Mouse (Mus musculus) limb, embryonic 14.5 days (tissue): ENCODE measurements at regions not wholly inside any gene's neighbourhood (a gene's known extent, or its start where the extent isn't known, plus 50 kb on each side); places are given as distances from the start of the nearest gene placed in this dataset.

Source experiments
- ATAC-seq: fragments of 200-750 bp; cut with Nextera tagmentation; 2 replicates; pipeline ENCODE4 v1.8.0; 2017; ENCODE audit warnings: low read depth, moderate number of reproducible peaks, moderate TSS enrichment; ENCODE audit not compliant: low FRiP score
- DNase-seq: peaks from one replicate; pipeline ENCODE4 v3.0.0-alpha.2; 2015; ENCODE audit warnings: low spot score
- H3K27ac ChIP-seq: fragments of 300-500 bp; sonication (generic); replicated peaks from 2 replicates; pipeline ENCODE4 v1.5.1; 2014; ENCODE audit warnings: low read depth, mild to moderate bottlenecking, low read length, moderate library complexity, mixed read lengths
- H3K27me3 ChIP-seq: fragments of 300-500 bp; sonication (generic); 2 replicates; pipeline ENCODE4 v1.6.1; 2014; ENCODE audit warnings: low read length, mixed read lengths; ENCODE audit not compliant: control insufficient read depth, insufficient read depth
- H3K36me3 ChIP-seq: fragments of 300-500 bp; sonication (generic); 2 replicates; pipeline ENCODE4 v1.6.1; 2014; ENCODE audit warnings: mild to moderate bottlenecking, low read length, moderate library complexity, mixed read lengths; ENCODE audit not compliant: control insufficient read depth, insufficient read depth
- H3K4me1 ChIP-seq: fragments of 300-500 bp; sonication (generic); 2 replicates; pipeline ENCODE4 v1.6.1; 2014; ENCODE audit warnings: antibody characterized with exemption, low read length, mixed read lengths; ENCODE audit not compliant: control insufficient read depth, insufficient read depth
- H3K4me2 ChIP-seq: fragments of 300-500 bp; sonication (generic); replicated peaks from 2 replicates; pipeline ENCODE4 v1.6.1; 2014; ENCODE audit warnings: low read depth, mild to moderate bottlenecking, low read length, moderate library complexity; ENCODE audit not compliant: severe bottlenecking
- H3K4me3 ChIP-seq: fragments of 300-500 bp; sonication (generic); replicated peaks from 2 replicates; pipeline ENCODE4 v1.5.1; 2014; ENCODE audit warnings: low read length
- H3K9ac ChIP-seq: fragments of 300-500 bp; sonication (generic); 2 replicates; pipeline ENCODE4 v1.6.1; 2014; ENCODE audit warnings: mild to moderate bottlenecking, low read depth, low read length, moderate library complexity; ENCODE audit not compliant: severe bottlenecking
- H3K9me3 ChIP-seq: fragments of 300-500 bp; sonication (generic); 2 replicates; pipeline ENCODE4 v1.6.1; 2016; ENCODE audit warnings: low read length; ENCODE audit not compliant: control insufficient read depth
- POLR2A ChIP-seq: fragments of 200-500 bp; IDR thresholded peaks from 2 replicates; pipeline ENCODE4 v1.8.0; 2012; ENCODE audit warnings: inconsistent platforms, mild to moderate bottlenecking, moderate library complexity, borderline replicate concordance; ENCODE audit not compliant: insufficient read depth, insufficient read length; ENCODE audit errors: extremely low read depth
- WGBS: fragments of 180-500 bp; shearing (Covaris S2); extraction: QIAGEN DNeasy Blood & Tissue Kit; methylation state at CpG from one replicate; pipeline ENCODE4 v1.1.7; 2014; 5-methylcytosine and 5-hydroxymethylcytosine counted together

GRCm38 (mm10) chr19:26987909-26988456 lies 102.3 kb downstream of the Gm815 start:
- Histone ChIP-seq H3K36me3 (no peaks in the 10 kb centered on the region), H3K4me1 (no peaks in the 10 kb centered on the region), H3K9me3 (no peaks in the 10 kb centered on the region), H3K27me3 (no peaks in the 10 kb centered on the region), H3K27ac (no peak overlapping the region), H3K9ac (no peak overlapping the region), H3K4me3 (no peak overlapping the region), H3K4me2 (no peak overlapping the region)
- TF ChIP-seq POLR2A = no peak
- WGBS = 79% methylated on average over 6 of the region's 6 CpGs
- no peak for DNase-seq
- ATAC-seq = no peak

- H3K36me3 ChIP-seq = no peaks in the 10 kb centered on the region
- H3K9me3 ChIP-seq = no peaks in the 10 kb centered on the region
- no peaks in the 10 kb centered on the region for H3K4me1 ChIP-seq
- WGBS = 70% methylated on average over 4 of the region's 4 CpGs
- TF ChIP-seq POLR2A = no peak
- H3K9ac ChIP-seq = no peak overlapping the region
- H3K4me2 ChIP-seq = no peak overlapping the region
- DNase-seq (no peak), ATAC-seq (no peak)
- no peak overlapping the region for H3K4me3 ChIP-seq
- no peaks in the 10 kb centered on the region for H3K27me3 ChIP-seq
- no peak overlapping the region for H3K27ac ChIP-seq
Observed at GRCm38 (mm10) chr19:26994586-26995352, 109.1 kb downstream of the Gm815 start.

GRCm38 (mm10) chr19:26999596-26999995 lies 113.9 kb downstream of the Gm815 start:
- Histone ChIP-seq H3K9ac (no peak overlapping the region), H3K9me3 (no peaks in the 10 kb centered on the region), H3K27ac (no peak overlapping the region), H3K4me2 (no peak overlapping the region), H3K27me3 (no peaks in the 10 kb centered on the region), H3K36me3 (no peaks in the 10 kb centered on the region), H3K4me3 (no peak overlapping the region), H3K4me1 (no peaks in the 10 kb centered on the region)
- DNase-seq (no peak), ATAC-seq (no peak)
- 72% methylated on average over 3 of the region's 3 CpGs for WGBS
- no peak for TF ChIP-seq POLR2A

GRCm38 (mm10) chr19:27021930-27022329 lies 136.2 kb downstream of the Gm815 start:
- DNase-seq (no peak), ATAC-seq (no peak)
- Histone ChIP-seq H3K9me3 (no peaks in the 10 kb centered on the region), H3K27ac (no peak overlapping the region), H3K4me3 (no peak overlapping the region), H3K27me3 (no peaks in the 10 kb centered on the region), H3K36me3 (no peaks in the 10 kb centered on the region), H3K4me2 (no peak overlapping the region), H3K4me1 (no peaks in the 10 kb centered on the region), H3K9ac (no peak overlapping the region)
- TF ChIP-seq POLR2A = no peak
- WGBS = 76% methylated on average over 3 of the region's 3 CpGs

GRCm38 (mm10) chr19:27022917-27023316 lies 137.2 kb downstream of the Gm815 start:
- Histone ChIP-seq H3K4me2 (no peak overlapping the region), H3K4me1 (no peaks in the 10 kb centered on the region), H3K9ac (no peak overlapping the region), H3K27ac (no peak overlapping the region), H3K27me3 (no peaks in the 10 kb centered on the region), H3K9me3 (no peaks in the 10 kb centered on the region), H3K4me3 (no peak overlapping the region), H3K36me3 (no peaks in the 10 kb centered on the region)
- TF ChIP-seq POLR2A = no peak
- WGBS = 87% methylated on average over 5 of the region's 5 CpGs
- DNase-seq (no peak), ATAC-seq (no peak)
